Mouse (Mus musculus): ENCODE measurements at regions not wholly inside any gene's neighbourhood (a gene's known extent, or its start where the extent isn't known, plus 50 kb on each side); places are given as distances from the start of the nearest gene placed in this dataset.
A peak's percentile ranks its signal among the peaks of the same experiment; 100 is the strongest.

GRCm38 (mm10) chr7:66491501-66491900, 64.2 kb upstream of the Aldh1a3 start:
- H3K27ac ChIP-seq (ENCODE audit: poor library complexity, severe bottlenecking) = no peak overlapping the region
- WGBS = 58% methylated on average over 2 of the region's 2 CpGs
- H3K4me2 ChIP-seq = no peak overlapping the region
- no peak overlapping the region for H3K4me3 ChIP-seq
- H3K4me1 ChIP-seq (replicated peaks) = no peaks in the 10 kb centered on the region
- 0 out of 2 replicates have a peak, but pooled peaks cover 4% of the 10 kb centered on the region for H3K9me3 ChIP-seq (replicated peaks)
- no peak for ATAC-seq (ENCODE audit: insufficient number of reproducible peaks, low FRiP score)
- no peaks in the 10 kb centered on the region for H3K36me3 ChIP-seq
- H3K9ac ChIP-seq = no peak overlapping the region
- H3K27me3 ChIP-seq (replicated peaks) = no peaks in the 10 kb centered on the region

- H3K4me1 ChIP-seq (replicated peaks) = no peaks in the 10 kb centered on the region
- 72% methylated on average over 1 of the region's 1 CpGs for WGBS
- no peak for ATAC-seq (ENCODE audit: insufficient number of reproducible peaks, low FRiP score)
- no peak overlapping the region for H3K4me3 ChIP-seq
- H3K9me3 ChIP-seq (replicated peaks) = 0 out of 2 replicates have a peak, but pooled peaks cover 4% of the 10 kb centered on the region
- H3K27ac ChIP-seq (ENCODE audit: poor library complexity, severe bottlenecking) = no peak overlapping the region
- no peak overlapping the region for H3K4me2 ChIP-seq
- no peaks in the 10 kb centered on the region for H3K27me3 ChIP-seq (replicated peaks)
- no peak overlapping the region for H3K9ac ChIP-seq
- no peaks in the 10 kb centered on the region for H3K36me3 ChIP-seq
Observed at GRCm38 (mm10) chr7:66490073-66490472, 62.8 kb upstream of the Aldh1a3 start.

- no peaks in the 10 kb centered on the region for H3K36me3 ChIP-seq
- H3K4me1 ChIP-seq (replicated peaks) = no peaks in the 10 kb centered on the region
- no peak overlapping the region for H3K4me3 ChIP-seq
- H3K4me2 ChIP-seq = no peak overlapping the region
- ATAC-seq (ENCODE audit: insufficient number of reproducible peaks, low FRiP score) = no peak
- no peak overlapping the region for H3K9ac ChIP-seq
- H3K9me3 ChIP-seq (replicated peaks) = no peaks in the 10 kb centered on the region
- H3K27me3 ChIP-seq (replicated peaks) = no peaks in the 10 kb centered on the region
- H3K27ac ChIP-seq (ENCODE audit: poor library complexity, severe bottlenecking) = no peak overlapping the region
Observed at GRCm38 (mm10) chr7:66487751-66488150, 60.4 kb upstream of the Aldh1a3 start.

- Histone ChIP-seq H3K9me3 (replicated peaks) (no peaks in the 10 kb centered on the region), H3K36me3 (no peaks in the 10 kb centered on the region), H3K4me2 (no peak overlapping the region), H3K4me1 (replicated peaks) (peaks cover 8% of the 10 kb centered on the region; the same call in 1 of the 2 replicates), H3K27me3 (replicated peaks) (no peaks in the 10 kb centered on the region), H3K9ac (no peak overlapping the region), H3K27ac (ENCODE audit: poor library complexity, severe bottlenecking) (no peak overlapping the region), H3K4me3 (no peak overlapping the region)
- 60% methylated on average over 4 of the region's 4 CpGs for WGBS
- ATAC-seq (ENCODE audit: insufficient number of reproducible peaks, low FRiP score) = no peak
Observed at GRCm38 (mm10) chr7:66480446-66480845, 53.1 kb upstream of the Aldh1a3 start.

DNA sequence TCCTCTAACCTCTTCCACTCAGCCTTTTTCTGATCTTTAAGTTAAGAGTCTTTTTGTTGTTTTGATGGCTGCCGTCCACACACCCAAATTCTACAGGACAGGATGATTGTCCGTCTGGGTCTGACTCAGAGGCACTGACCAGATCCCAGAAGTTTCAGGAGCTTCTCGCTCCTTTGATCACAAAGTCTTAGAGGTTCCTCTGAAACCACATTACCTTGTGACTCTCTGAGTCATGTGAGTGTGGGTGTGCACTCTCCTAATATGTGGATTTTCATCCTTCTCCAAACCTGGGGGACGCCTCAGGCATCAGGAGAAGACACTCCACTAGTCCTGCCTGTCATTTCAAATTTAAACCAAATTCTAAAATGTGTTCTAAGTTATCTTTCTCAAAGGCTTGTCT, 52.0 kb upstream of the Aldh1a3 start:
- ATAC-seq (ENCODE audit: insufficient number of reproducible peaks, low FRiP score) = no peak
- Histone ChIP-seq H3K9ac (no peak overlapping the region), H3K4me3 (no peak overlapping the region), H3K4me1 (replicated peaks) (peaks cover 8% of the 10 kb centered on the region; the same call in 1 of the 2 replicates), H3K4me2 (no peak overlapping the region), H3K27me3 (replicated peaks) (no peaks in the 10 kb centered on the region), H3K36me3 (no peaks in the 10 kb centered on the region), H3K27ac (ENCODE audit: poor library complexity, severe bottlenecking) (no peak overlapping the region), H3K9me3 (replicated peaks) (no peaks in the 10 kb centered on the region)
- 85% methylated on average over 4 of the region's 4 CpGs for WGBS

- no peaks in the 10 kb centered on the region for H3K9me3 ChIP-seq (replicated peaks)
- 81% methylated on average over 7 of the region's 7 CpGs for WGBS
- H3K36me3 ChIP-seq = no peaks in the 10 kb centered on the region
- no peak for ATAC-seq (ENCODE audit: insufficient number of reproducible peaks, low FRiP score)
- H3K4me3 ChIP-seq = no peak overlapping the region
- H3K4me2 ChIP-seq = no peak overlapping the region; the same call in 1 of the 2 replicates
- no peak overlapping the region for H3K27ac ChIP-seq (ENCODE audit: poor library complexity, severe bottlenecking)
- H3K4me1 ChIP-seq (replicated peaks) = peaks cover 8% of the 10 kb centered on the region; the same call in 1 of the 2 replicates
- no peak overlapping the region for H3K9ac ChIP-seq
- H3K27me3 ChIP-seq (replicated peaks) = no peaks in the 10 kb centered on the region
Observed at GRCm38 (mm10) chr7:66478106-66478505, 50.8 kb upstream of the Aldh1a3 start.

DNA sequence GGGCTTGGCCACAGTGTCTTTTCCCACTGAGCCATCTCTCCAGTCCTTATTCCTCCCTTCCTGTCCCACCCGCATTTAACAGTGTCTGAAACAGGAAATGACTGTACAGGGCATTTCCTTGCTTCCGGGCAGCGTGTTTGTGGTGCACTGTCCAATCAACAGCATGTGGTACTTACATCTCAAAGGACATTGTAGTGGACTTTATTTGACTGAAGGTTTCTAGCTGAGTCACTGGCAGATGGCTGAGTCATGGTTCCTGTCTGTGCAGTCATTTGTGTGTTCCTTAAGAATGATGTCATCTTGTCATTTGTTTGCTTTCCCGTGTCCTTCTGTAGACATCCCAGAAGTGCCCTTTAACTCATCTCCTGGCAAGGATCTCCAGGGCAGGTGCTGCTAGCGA, 50.2 kb upstream of the Aldh1a3 start:
- peak; percentile 74 for ATAC-seq (ENCODE audit: insufficient number of reproducible peaks, low FRiP score)
- peak overlapping the region; percentile 19; the same call in 1 of the 2 replicates for H3K4me2 ChIP-seq

More for the DNA sequence above, 50.2 kb upstream of the Aldh1a3 start:
- Histone ChIP-seq H3K9ac (no peak overlapping the region), H3K27me3 (replicated peaks) (no peaks in the 10 kb centered on the region), H3K9me3 (replicated peaks) (no peaks in the 10 kb centered on the region), H3K27ac (ENCODE audit: poor library complexity, severe bottlenecking) (no peak overlapping the region), H3K4me1 (replicated peaks) (peaks cover 8% of the 10 kb centered on the region; the same call in 1 of the 2 replicates), H3K4me3 (no peak overlapping the region), H3K36me3 (no peaks in the 10 kb centered on the region)
- WGBS = 53% methylated on average over 5 of the region's 5 CpGs
